Mouse (Mus musculus) bone marrow macrophage, adult 2 months (primary cell): ENCODE results near the gene Vav2.

Experiments
- CTCF ChIP-seq: IDR thresholded peaks from 2 replicates; pipeline ENCODE4 v1.5.1; 2012; ENCODE audit warnings: low read depth, mild to moderate bottlenecking, low read length, moderate library complexity
- POLR2A ChIP-seq: IDR thresholded peaks from 2 replicates; pipeline ENCODE4 v1.6.1; 2012; ENCODE audit warnings: mild to moderate bottlenecking, low read depth, low read length, borderline replicate concordance

DNA sequence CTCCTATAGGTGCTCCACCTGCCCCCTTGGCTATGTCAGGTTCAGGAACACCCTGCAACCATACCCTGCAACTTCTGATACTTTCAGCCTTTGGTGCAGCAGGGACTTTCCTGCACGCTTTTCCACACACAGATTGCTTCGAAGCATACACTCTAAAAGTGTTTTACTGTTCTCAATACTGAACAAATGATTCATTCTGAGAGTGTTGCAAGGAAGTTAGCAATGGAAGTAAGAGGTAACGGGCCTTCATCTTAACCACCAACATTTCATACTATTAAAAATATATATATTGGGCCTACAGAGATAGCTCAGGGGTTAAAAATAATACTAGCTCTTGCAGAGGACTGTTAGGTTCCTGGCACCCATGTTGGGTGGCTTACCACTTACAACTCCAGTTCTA, 132.1 kb downstream of the Vav2 start:
- TF ChIP-seq POLR2A (no peak), CTCF (no peak)
